Mouse (Mus musculus): ENCODE measurements around the gene Pcbp3. TPM values are rescaled to one million over a fixed set of nuclear protein-coding genes. Genes with fewer than 3 reads are reported as not detected.

Pcbp3 gene
- polyA plus RNA-seq, 1 experiment from 2014 or later, result 28.3 TPM

- no peak for ATAC-seq (ENCODE audit: insufficient number of reproducible peaks, insufficient read depth, low FRiP score, low TSS enrichment, low read depth)
- 94% methylated on average over 3 of the region's 3 CpGs for WGBS
- H3K36me3 ChIP-seq, result peaks cover 20% of the 10 kb centered on the region; the same call in 1 of the 2 replicates
- no peaks in the 10 kb centered on the region for H3K9me3 ChIP-seq
- no peak overlapping the region for H3K4me3 ChIP-seq
- no peaks in the 10 kb centered on the region for H3K27me3 ChIP-seq
- H3K4me1 ChIP-seq, result 0 out of 2 replicates have a peak, but pooled peaks cover 7% of the 10 kb centered on the region
- no peak overlapping the region for H3K4me2 ChIP-seq
- H3K27ac ChIP-seq, result no peak overlapping the region
- H3K9ac ChIP-seq, result no peak overlapping the region
Measured at GRCm38 (mm10) chr10:76794102-76794501, 167.6 kb downstream of the Pcbp3 start.

- Histone ChIP-seq H3K4me1 (0 out of 2 replicates have a peak, but pooled peaks cover 7% of the 10 kb centered on the region), H3K36me3 (peaks cover 18% of the 10 kb centered on the region; the same call in 1 of the 2 replicates), H3K27me3 (no peaks in the 10 kb centered on the region), H3K9me3 (no peaks in the 10 kb centered on the region), H3K4me2 (no peak overlapping the region), H3K9ac (no peak overlapping the region), H3K4me3 (no peak overlapping the region), H3K27ac (no peak overlapping the region)
- 56% methylated on average over 1 of the region's 1 CpGs for WGBS
- no peak for ATAC-seq (ENCODE audit: insufficient number of reproducible peaks, insufficient read depth, low FRiP score, low TSS enrichment, low read depth)
Measured at GRCm38 (mm10) chr10:76791475-76791874, 170.2 kb downstream of the Pcbp3 start.

GRCm38 (mm10) chr10:76789885-76790284 lies 171.8 kb downstream of the Pcbp3 start:
- WGBS, result 88% methylated on average over 4 of the region's 4 CpGs
- Histone ChIP-seq H3K4me2 (no peak overlapping the region), H3K4me3 (no peak overlapping the region), H3K9me3 (no peaks in the 10 kb centered on the region), H3K4me1 (no peaks in the 10 kb centered on the region), H3K9ac (no peak overlapping the region), H3K36me3 (peaks cover 18% of the 10 kb centered on the region; the same call in 1 of the 2 replicates), H3K27me3 (no peaks in the 10 kb centered on the region), H3K27ac (no peak overlapping the region)
- no peak for ATAC-seq (ENCODE audit: insufficient number of reproducible peaks, insufficient read depth, low FRiP score, low TSS enrichment, low read depth)

- 84% methylated on average over 6 of the region's 6 CpGs for WGBS
- no peak overlapping the region for H3K27ac ChIP-seq
- H3K27me3 ChIP-seq, result no peaks in the 10 kb centered on the region
Measured at GRCm38 (mm10) chr10:76785312-76785711, 176.4 kb downstream of the Pcbp3 start.

GRCm38 (mm10) chr10:76779225-76779624 lies 182.5 kb downstream of the Pcbp3 start:
- WGBS, result 91% methylated on average over 5 of the region's 5 CpGs
- ATAC-seq (ENCODE audit: insufficient number of reproducible peaks, insufficient read depth, low FRiP score, low TSS enrichment, low read depth), result no peak
- H3K4me2 ChIP-seq, result no peak overlapping the region
- H3K27me3 ChIP-seq, result no peaks in the 10 kb centered on the region
- H3K4me1 ChIP-seq, result no peaks in the 10 kb centered on the region
- H3K9ac ChIP-seq, result no peak overlapping the region
- 0 out of 2 replicates have a peak, but pooled peaks cover 6% of the 10 kb centered on the region for H3K36me3 ChIP-seq
- H3K9me3 ChIP-seq, result no peaks in the 10 kb centered on the region
- H3K4me3 ChIP-seq, result no peak overlapping the region
- H3K27ac ChIP-seq, result no peak overlapping the region

More at GRCm38 (mm10) chr10:76785312-76785711, 176.4 kb downstream of the Pcbp3 start:
- H3K36me3 ChIP-seq, result peaks cover 18% of the 10 kb centered on the region; the same call in 1 of the 2 replicates
- H3K4me3 ChIP-seq, result no peak overlapping the region
- no peaks in the 10 kb centered on the region for H3K4me1 ChIP-seq
- no peak overlapping the region for H3K4me2 ChIP-seq
- ATAC-seq (ENCODE audit: insufficient number of reproducible peaks, insufficient read depth, low FRiP score, low TSS enrichment, low read depth), result no peak
- no peak overlapping the region for H3K9ac ChIP-seq
- H3K9me3 ChIP-seq, result no peaks in the 10 kb centered on the region

- ATAC-seq (ENCODE audit: insufficient number of reproducible peaks, insufficient read depth, low FRiP score, low TSS enrichment, low read depth), result no peak
- 91% methylated on average over 3 of the region's 3 CpGs for WGBS
- peaks cover 4% of the 10 kb centered on the region for H3K4me1 ChIP-seq
- peaks cover 6% of the 10 kb centered on the region; the same call in 1 of the 2 replicates for H3K36me3 ChIP-seq
- H3K4me2 ChIP-seq, result no peak overlapping the region
- no peak overlapping the region for H3K9ac ChIP-seq
- H3K27ac ChIP-seq, result no peak overlapping the region
- H3K4me3 ChIP-seq, result no peak overlapping the region
- no peaks in the 10 kb centered on the region for H3K27me3 ChIP-seq
- 0 out of 2 replicates have a peak, but pooled peaks cover 2% of the 10 kb centered on the region for H3K9me3 ChIP-seq
Measured at GRCm38 (mm10) chr10:76771624-76772023, 190.1 kb downstream of the Pcbp3 start.

GRCm38 (mm10) chr10:76771086-76771485 lies 190.6 kb downstream of the Pcbp3 start:
- peaks cover 4% of the 10 kb centered on the region for H3K4me1 ChIP-seq
- 49% methylated on average over 5 of the region's 5 CpGs for WGBS

GRCm38 (mm10) chr10:76769581-76769980 lies 192.1 kb downstream of the Pcbp3 start:
- Histone ChIP-seq H3K4me3 (no peak overlapping the region), H3K36me3 (peaks cover 15% of the 10 kb centered on the region; the same call in 1 of the 2 replicates), H3K9ac (no peak overlapping the region), H3K27ac (no peak overlapping the region), H3K4me1 (peaks cover 4% of the 10 kb centered on the region), H3K27me3 (no peaks in the 10 kb centered on the region), H3K9me3 (0 out of 2 replicates have a peak, but pooled peaks cover 2% of the 10 kb centered on the region), H3K4me2 (no peak overlapping the region)
- WGBS, result 59% methylated on average over 6 of the region's 6 CpGs
- no peak for ATAC-seq (ENCODE audit: insufficient number of reproducible peaks, insufficient read depth, low FRiP score, low TSS enrichment, low read depth)

More at GRCm38 (mm10) chr10:76771086-76771485, 190.6 kb downstream of the Pcbp3 start:
- Histone ChIP-seq H3K4me3 (no peak overlapping the region), H3K27ac (no peak overlapping the region), H3K36me3 (peaks cover 9% of the 10 kb centered on the region; the same call in 1 of the 2 replicates), H3K9ac (no peak overlapping the region), H3K9me3 (0 out of 2 replicates have a peak, but pooled peaks cover 2% of the 10 kb centered on the region), H3K27me3 (no peaks in the 10 kb centered on the region), H3K4me2 (no peak overlapping the region)
- ATAC-seq (ENCODE audit: insufficient number of reproducible peaks, insufficient read depth, low FRiP score, low TSS enrichment, low read depth), result no peak

GRCm38 (mm10) chr10:76766196-76766595 lies 195.5 kb downstream of the Pcbp3 start:
- WGBS, result 78% methylated on average over 1 of the region's 1 CpGs
- no peak overlapping the region for H3K4me3 ChIP-seq

GRCm38 (mm10) chr10:76764927-76765326 lies 196.8 kb downstream of the Pcbp3 start:
- WGBS, result 90% methylated on average over 4 of the region's 4 CpGs
- H3K9ac ChIP-seq, result no peak overlapping the region
- peaks cover 3% of the 10 kb centered on the region for H3K4me1 ChIP-seq
- no peak overlapping the region for H3K27ac ChIP-seq
- no peaks in the 10 kb centered on the region for H3K27me3 ChIP-seq
- H3K4me2 ChIP-seq, result no peak overlapping the region
- H3K36me3 ChIP-seq, result peaks cover 16% of the 10 kb centered on the region
- no peak for ATAC-seq (ENCODE audit: insufficient number of reproducible peaks, insufficient read depth, low FRiP score, low TSS enrichment, low read depth)
- no peak overlapping the region for H3K4me3 ChIP-seq
- no peaks in the 10 kb centered on the region for H3K9me3 ChIP-seq

More at GRCm38 (mm10) chr10:76766196-76766595, 195.5 kb downstream of the Pcbp3 start:
- Histone ChIP-seq H3K27ac (no peak overlapping the region), H3K36me3 (peaks cover 14% of the 10 kb centered on the region), H3K4me2 (no peak overlapping the region), H3K27me3 (no peaks in the 10 kb centered on the region), H3K9ac (no peak overlapping the region), H3K4me1 (peaks cover 4% of the 10 kb centered on the region), H3K9me3 (no peaks in the 10 kb centered on the region)
- no peak for ATAC-seq (ENCODE audit: insufficient number of reproducible peaks, insufficient read depth, low FRiP score, low TSS enrichment, low read depth)

GRCm38 (mm10) chr10:76763016-76763415 lies 198.7 kb downstream of the Pcbp3 start:
- no peak overlapping the region for H3K27ac ChIP-seq
- WGBS, result 92% methylated on average over 12 of the region's 12 CpGs
- ATAC-seq (ENCODE audit: insufficient number of reproducible peaks, insufficient read depth, low FRiP score, low TSS enrichment, low read depth), result no peak
- peaks cover 16% of the 10 kb centered on the region for H3K36me3 ChIP-seq
- H3K9ac ChIP-seq, result no peak overlapping the region
- H3K4me1 ChIP-seq, result no peaks in the 10 kb centered on the region
- no peak overlapping the region for H3K4me2 ChIP-seq
- H3K9me3 ChIP-seq, result no peaks in the 10 kb centered on the region
- no peak overlapping the region for H3K4me3 ChIP-seq
- H3K27me3 ChIP-seq, result no peaks in the 10 kb centered on the region

GRCm38 (mm10) chr10:76762411-76762810 lies 199.3 kb downstream of the Pcbp3 start:
- ATAC-seq (ENCODE audit: insufficient number of reproducible peaks, insufficient read depth, low FRiP score, low TSS enrichment, low read depth), result no peak
- WGBS, result 89% methylated on average over 7 of the region's 7 CpGs
- no peak overlapping the region for H3K4me3 ChIP-seq
- no peaks in the 10 kb centered on the region for H3K27me3 ChIP-seq
- peaks cover 13% of the 10 kb centered on the region for H3K36me3 ChIP-seq
- no peak overlapping the region for H3K4me2 ChIP-seq
- no peaks in the 10 kb centered on the region for H3K9me3 ChIP-seq
- no peak overlapping the region for H3K27ac ChIP-seq
- H3K4me1 ChIP-seq, result no peaks in the 10 kb centered on the region
- no peak overlapping the region for H3K9ac ChIP-seq
